Mouse (Mus musculus) small intestine, adult 2 months (tissue): Measurements from ENCODE around the gene Nudt16.

Experiments used
- CTCF ChIP-seq: fragments of 200-500 bp; IDR thresholded peaks from 2 replicates; pipeline ENCODE4 v1.5.1; 2012; ENCODE audit warnings: low read depth, mild to moderate bottlenecking, control low read depth, inconsistent platforms, low read length, moderate library complexity, mixed read lengths; ENCODE audit not compliant: insufficient replicate concordance, insufficient read length; ENCODE audit errors: extremely low read depth
- POLR2A ChIP-seq: fragments of 200-500 bp; IDR thresholded peaks from 2 replicates; pipeline ENCODE4 v1.6.1; 2012; ENCODE audit warnings: low read depth, mild to moderate bottlenecking, control low read depth, inconsistent platforms, low read length, moderate library complexity

DNA sequence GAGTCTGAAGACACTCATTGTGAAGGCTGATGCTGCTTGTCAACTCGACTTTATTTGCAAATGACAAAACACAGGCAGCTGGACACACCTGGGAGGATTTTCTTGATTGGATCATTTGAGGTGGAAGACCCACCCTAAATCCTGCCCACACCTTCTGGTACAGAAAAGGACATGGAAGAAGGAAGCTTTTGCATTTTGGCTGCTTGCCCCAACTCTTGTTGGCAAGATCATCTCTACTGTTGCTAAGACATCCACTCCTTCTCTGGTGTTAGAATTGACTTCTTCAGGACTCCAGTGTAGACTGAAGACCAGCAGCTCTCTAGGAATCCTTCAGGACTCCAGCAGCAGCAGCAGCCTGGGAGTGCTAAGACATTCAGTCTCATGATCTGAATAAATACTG, 29.7 kb downstream of the Nudt16 start:
- TF ChIP-seq CTCF = no peak
- no peak for TF ChIP-seq POLR2A
